In the genomic region with DNA sequence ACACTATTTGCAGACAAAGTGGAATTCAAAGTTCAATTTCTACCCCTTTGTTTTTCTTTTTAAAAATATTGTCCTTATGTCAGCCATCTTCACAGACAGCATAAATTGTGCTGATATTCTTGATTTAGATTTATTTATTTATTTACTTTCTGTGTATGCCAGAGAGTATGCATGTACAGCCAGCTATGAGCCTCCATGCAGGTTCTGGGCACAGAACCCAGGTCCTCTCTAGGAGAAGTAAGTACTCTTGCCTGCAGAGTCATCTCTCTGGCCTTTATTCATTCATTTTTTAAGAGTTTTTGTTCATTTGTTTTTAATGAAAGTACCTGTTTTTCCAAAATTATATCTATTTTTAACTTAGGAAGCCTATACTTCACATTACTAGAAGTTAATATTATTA, we compare ENCODE assay signal across 8 mouse cellular contexts.
A peak's percentile ranks its signal among the peaks of the same experiment; 100 is the strongest.
DNase-seq lines count a peak whose midpoint lies in the region; ATAC-seq and TF ChIP-seq lines count a peak whose summit lies in the region.

No protein-coding gene starts in this region.

- no peak overlapping the region for H3K9ac ChIP-seq in kidney, embryonic 14.5 days (ENCODE audit: low read depth, low read length)
- no peak overlapping the region; the same call in 1 of the 2 replicates for H3K9ac ChIP-seq in forebrain, embryonic 15.5 days (replicated peaks)
- peak overlapping the region; percentile 64 for H3K9ac ChIP-seq in midbrain, embryonic 13.5 days (replicated peaks)

- H3K4me2 ChIP-seq in kidney, embryonic 14.5 days (replicated peaks; ENCODE audit: low read depth, low read length) = peak overlapping the region; percentile 51
- H3K4me2 ChIP-seq in forebrain, embryonic 15.5 days (replicated peaks) = peak overlapping the region; percentile 85
- peak overlapping the region; percentile 88 for H3K4me2 ChIP-seq in midbrain, embryonic 13.5 days (replicated peaks)

- no peaks in the 10 kb centered on the region for H3K9me3 ChIP-seq in kidney, embryonic 14.5 days (ENCODE audit: control insufficient read depth, low read length)
- H3K9me3 ChIP-seq in embryonic facial prominence, embryonic 10.5 days = no peaks in the 10 kb centered on the region
- no peaks in the 10 kb centered on the region for H3K9me3 ChIP-seq in forebrain, embryonic 15.5 days
- no peaks in the 10 kb centered on the region for H3K9me3 ChIP-seq in midbrain, embryonic 13.5 days

- H3K36me3 ChIP-seq in kidney, embryonic 14.5 days (ENCODE audit: control insufficient read depth, insufficient read depth, low read length) = peaks cover 4% of the 10 kb centered on the region; the same call in 1 of the 2 replicates
- H3K36me3 ChIP-seq in kidney, adult 2 months (ENCODE audit: control insufficient read depth, insufficient read depth, low read length) = no peaks in the 10 kb centered on the region
- peaks cover 19% of the 10 kb centered on the region for H3K36me3 ChIP-seq in embryonic facial prominence, embryonic 10.5 days (replicated peaks)
- peaks cover 3% of the 10 kb centered on the region; the same call in 1 of the 2 replicates for H3K36me3 ChIP-seq in forebrain, embryonic 15.5 days
- H3K36me3 ChIP-seq in midbrain, embryonic 13.5 days = no peaks in the 10 kb centered on the region

- peaks cover 8% of the 10 kb centered on the region for H3K4me1 ChIP-seq in kidney, embryonic 14.5 days (ENCODE audit: control insufficient read depth, insufficient read depth, low read length)
- H3K4me1 ChIP-seq in kidney, adult 2 months (ENCODE audit: control insufficient read depth, insufficient read depth, low read length) = peaks cover 11% of the 10 kb centered on the region; the same call in 1 of the 2 replicates
- H3K4me1 ChIP-seq in embryonic facial prominence, embryonic 10.5 days = peaks cover 53% of the 10 kb centered on the region
- H3K4me1 ChIP-seq in forebrain, embryonic 15.5 days = peaks cover 59% of the 10 kb centered on the region
- peaks cover 56% of the 10 kb centered on the region for H3K4me1 ChIP-seq in midbrain, embryonic 13.5 days (replicated peaks)

- H3K27ac ChIP-seq in kidney, embryonic 14.5 days (ENCODE audit: low read depth, low read length) = no peak overlapping the region
- H3K27ac ChIP-seq in kidney, adult 2 months (ENCODE audit: insufficient read depth, low read depth, low read length) = no peak overlapping the region
- H3K27ac ChIP-seq in embryonic facial prominence, embryonic 10.5 days (replicated peaks) = no peak overlapping the region
- H3K27ac ChIP-seq in forebrain, embryonic 15.5 days (replicated peaks) = no peak overlapping the region
- no peak overlapping the region for H3K27ac ChIP-seq in midbrain, embryonic 13.5 days

- ATAC-seq in kidney, embryonic 14.5 days (ENCODE audit: low FRiP score, low TSS enrichment) = no peak
- no peak for ATAC-seq in forebrain, embryonic 15.5 days (replicated peaks)
- ATAC-seq in midbrain, embryonic 13.5 days = no peak
- ATAC-seq in frontal cortex, adult (ENCODE audit: low TSS enrichment) = no peak

- DNase-seq in kidney, adult 2 months = no peak
- no peak for DNase-seq in embryonic facial prominence, embryonic 10.5 days (ENCODE audit: low spot score)
- DNase-seq in retina, postnatal 1 day = no peak
- DNase-seq in B cell, adult 2 months = no peak

- no peak for TF ChIP-seq POLR2A in kidney, adult 2 months (IDR thresholded peaks at IDR 0.05; ENCODE audit: low read depth, low read length)

- no peaks in the 10 kb centered on the region for H3K27me3 ChIP-seq in kidney, embryonic 14.5 days (ENCODE audit: control insufficient read depth, insufficient read depth, low read length)
- no peaks in the 10 kb centered on the region for H3K27me3 ChIP-seq in kidney, adult 2 months (replicated peaks; ENCODE audit: control insufficient read depth, insufficient read depth, low read length)
- H3K27me3 ChIP-seq in embryonic facial prominence, embryonic 10.5 days (replicated peaks; ENCODE audit: low read depth, poor library complexity, severe bottlenecking) = no peaks in the 10 kb centered on the region
- H3K27me3 ChIP-seq in forebrain, embryonic 15.5 days = no peaks in the 10 kb centered on the region
- no peaks in the 10 kb centered on the region for H3K27me3 ChIP-seq in midbrain, embryonic 13.5 days

- H3K4me3 ChIP-seq in kidney, embryonic 14.5 days (ENCODE audit: low read length) = peak overlapping the region; percentile 36; the same call in 1 of the 2 replicates
- no peak overlapping the region for H3K4me3 ChIP-seq in kidney, adult 2 months (ENCODE audit: insufficient read depth, low read depth, low read length)
- H3K4me3 ChIP-seq in embryonic facial prominence, embryonic 10.5 days = peak overlapping the region; percentile 64; the same call in 1 of the 2 replicates
- H3K4me3 ChIP-seq in forebrain, embryonic 15.5 days = peak overlapping the region; percentile 49
- peak overlapping the region; percentile 55 for H3K4me3 ChIP-seq in midbrain, embryonic 13.5 days (replicated peaks)

- no peak for TF ChIP-seq CTCF in kidney, adult 2 months (conservative IDR thresholded peaks at IDR 0.05; ENCODE audit: insufficient read depth, insufficient read length, low read depth, low read length)
